Mouse (Mus musculus): ENCODE data around the gene Urod.

DNA sequence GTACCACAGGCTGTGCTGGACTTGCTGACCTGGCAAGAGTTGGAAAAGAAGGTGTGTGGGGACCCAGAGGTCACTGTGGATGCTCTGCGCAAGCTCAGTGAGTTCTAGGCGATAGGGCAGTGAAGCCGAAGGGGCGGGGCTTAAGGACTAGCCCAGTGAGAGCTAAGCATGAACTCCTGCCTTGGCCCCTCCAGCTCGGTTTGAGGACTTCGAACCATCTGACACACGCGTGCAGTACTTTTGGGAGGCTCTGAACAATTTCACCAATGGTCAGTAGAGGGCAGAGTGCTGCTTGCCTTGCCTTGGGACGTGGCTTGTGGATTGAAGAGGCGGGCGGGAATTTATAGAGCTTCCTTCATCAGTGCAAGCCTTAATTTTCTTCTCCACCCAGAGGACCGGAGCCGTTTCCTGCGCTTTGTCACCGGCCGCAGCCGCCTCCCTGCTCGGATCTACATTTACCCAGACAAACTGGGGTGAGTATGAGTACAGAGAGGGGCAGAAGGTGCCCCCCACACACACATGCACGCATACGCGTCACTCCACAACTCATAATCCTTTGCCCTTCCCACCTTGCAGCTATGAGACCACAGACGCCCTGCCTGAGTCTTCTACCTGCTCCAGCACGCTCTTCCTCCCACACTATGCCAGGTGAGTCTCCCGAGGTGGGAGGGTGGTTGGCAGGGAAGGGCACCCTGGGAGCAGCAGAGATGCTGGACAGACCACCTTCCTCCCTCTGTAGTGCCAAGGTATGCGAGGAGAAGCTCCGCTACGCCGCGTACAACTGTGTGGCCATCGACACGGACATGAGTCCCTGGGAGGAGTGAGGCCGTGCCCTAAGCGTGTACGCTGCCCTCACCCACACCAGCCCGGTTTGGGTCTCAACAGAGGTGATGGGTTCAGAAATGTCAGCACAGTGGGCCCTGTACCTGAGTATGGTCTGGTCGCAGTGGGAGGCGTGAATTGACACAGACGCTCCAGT lies 8.6 kb upstream of the Urod start:
- TF ChIP-seq CTCF (IDR thresholded peaks at IDR 0.05; ENCODE audit: borderline replicate concordance, control insufficient read depth, extremely low read depth, insufficient read depth, low read length, poor library complexity) (peak; percentile 48; the same call in 1 of the 2 replicates), POLR2A (IDR thresholded peaks at IDR 0.05; ENCODE audit: control insufficient read depth, extremely low read depth, insufficient read depth, low read length, poor library complexity) (no peak)

Data from thymus, adult 2 months (tissue).